Mouse (Mus musculus): ENCODE results near the gene Top3b. TPM values are rescaled to one million over a fixed set of nuclear protein-coding genes. Genes with fewer than 3 reads are reported as not detected.
A peak's percentile ranks its signal among the peaks of the same experiment; 100 is the strongest.
"Not testable (repeated sequence)": the region's sequence is repeated elsewhere in the genome, so short reads cannot be mapped to it uniquely, and the experiment has no call there.

Gene Top3b
- polyA plus RNA-seq, 1 experiment from 2014 or later, result 66.5 TPM

DNA sequence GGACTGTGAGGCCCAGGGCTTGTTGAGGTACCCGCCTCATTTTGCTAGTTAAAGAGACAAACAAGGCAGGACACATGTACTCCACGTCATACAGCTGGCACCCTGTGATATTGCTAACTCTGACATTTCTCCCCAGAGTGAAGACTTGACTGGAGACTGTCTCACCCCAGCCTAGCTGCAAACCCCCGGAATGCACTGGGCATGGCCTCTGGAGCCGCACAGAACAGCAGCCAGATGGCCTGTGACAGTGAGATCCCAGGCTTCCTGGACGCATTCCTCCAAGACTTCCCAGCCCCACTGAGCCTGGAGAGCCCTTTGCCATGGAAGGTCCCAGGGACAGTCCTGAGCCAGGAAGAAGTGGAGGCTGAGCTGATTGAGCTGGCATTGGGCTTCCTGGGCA, 32.7 kb downstream of the Top3b start:
- H3K36me3 ChIP-seq (replicated peaks), result peaks cover 39% of the 10 kb centered on the region
- ATAC-seq (ENCODE audit: low FRiP score), result no peak
- H3K4me1 ChIP-seq, result no peaks in the 10 kb centered on the region
- no peaks in the 10 kb centered on the region for H3K27me3 ChIP-seq
- no peak overlapping the region for H3K4me2 ChIP-seq
- H3K27ac ChIP-seq, result no peak overlapping the region
- no peak overlapping the region for H3K4me3 ChIP-seq (replicated peaks)
- H3K9ac ChIP-seq, result no peak overlapping the region
- 86% methylated on average over 5 of the region's 5 CpGs for WGBS
- no peaks in the 10 kb centered on the region for H3K9me3 ChIP-seq

GRCm38 (mm10) chr16:16907799-16908198, 37.3 kb downstream of the Top3b start:
- H3K27me3 ChIP-seq, result no peaks in the 10 kb centered on the region
- H3K36me3 ChIP-seq (replicated peaks), result peaks cover 66% of the 10 kb centered on the region
- no peak for ATAC-seq (ENCODE audit: low FRiP score)
- no peak overlapping the region for H3K4me3 ChIP-seq (replicated peaks)
- no peak overlapping the region for H3K27ac ChIP-seq
- 81% methylated on average over 6 of the region's 6 CpGs for WGBS
- no peak overlapping the region for H3K4me2 ChIP-seq
- H3K9me3 ChIP-seq, result no peaks in the 10 kb centered on the region
- peaks cover 8% of the 10 kb centered on the region for H3K4me1 ChIP-seq
- no peak overlapping the region for H3K9ac ChIP-seq

DNA sequence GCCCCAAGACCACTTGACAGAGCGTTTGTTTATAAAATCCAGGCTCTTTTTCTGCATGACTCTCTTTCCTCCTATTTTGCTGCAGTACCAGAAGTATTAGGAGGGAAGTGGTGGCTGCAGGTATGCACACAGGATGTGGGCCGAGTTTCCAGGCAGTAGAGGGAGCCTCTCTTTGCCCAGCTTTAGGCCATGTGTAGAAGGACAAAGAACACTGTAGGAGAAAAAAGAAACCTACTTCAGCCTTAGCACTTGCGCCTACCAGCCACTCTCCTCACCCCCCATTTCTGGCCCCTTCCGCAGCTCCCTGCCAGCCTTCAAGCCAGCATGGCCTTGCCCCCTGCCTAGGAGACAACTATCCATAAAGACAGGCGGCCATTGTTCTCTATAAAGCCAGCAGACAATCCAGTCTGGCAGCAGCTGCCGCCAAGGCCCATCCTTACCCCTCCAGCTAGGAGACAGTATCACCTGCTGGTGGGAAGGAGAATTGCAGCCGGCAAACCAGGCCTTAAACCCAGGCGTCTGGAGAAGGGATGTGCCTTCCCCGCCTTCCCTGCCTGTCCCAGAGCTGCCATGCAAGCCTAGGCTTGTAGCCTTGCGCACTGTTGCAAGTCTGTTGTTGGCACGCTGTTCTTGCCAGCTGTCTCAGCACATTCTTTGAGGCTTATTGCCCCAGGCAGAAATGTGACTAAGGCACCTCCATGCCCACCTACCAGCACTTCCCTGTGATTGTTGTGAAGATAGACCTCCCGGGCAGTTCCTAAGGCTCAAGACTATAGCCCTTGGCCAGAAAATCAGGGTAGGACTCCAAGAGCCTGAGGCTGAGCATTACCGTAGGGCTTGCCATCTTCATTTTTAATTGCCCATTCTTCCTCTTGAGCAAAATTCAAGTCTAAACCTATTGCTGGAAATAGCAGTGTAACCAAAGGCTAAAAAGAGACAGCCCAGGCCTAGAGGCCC, 41.4 kb downstream of the Top3b start:
- no peak overlapping the region for H3K4me3 ChIP-seq (replicated peaks)
- WGBS, result 38% methylated on average over 13 of the region's 13 CpGs
- 0 out of 2 replicates have a peak overlapping the region, but pooled peaks have one; percentile 25 for H3K9ac ChIP-seq
- peaks cover 8% of the 10 kb centered on the region for H3K4me1 ChIP-seq
- H3K27me3 ChIP-seq, result no peaks in the 10 kb centered on the region
- no peaks in the 10 kb centered on the region for H3K9me3 ChIP-seq
- H3K4me2 ChIP-seq, result no peak overlapping the region; the same call in 1 of the 2 replicates
- H3K27ac ChIP-seq, result peak overlapping the region; percentile 82
- peaks cover 64% of the 10 kb centered on the region for H3K36me3 ChIP-seq (replicated peaks)
- peak; percentile 94 for ATAC-seq (ENCODE audit: low FRiP score)

DNA sequence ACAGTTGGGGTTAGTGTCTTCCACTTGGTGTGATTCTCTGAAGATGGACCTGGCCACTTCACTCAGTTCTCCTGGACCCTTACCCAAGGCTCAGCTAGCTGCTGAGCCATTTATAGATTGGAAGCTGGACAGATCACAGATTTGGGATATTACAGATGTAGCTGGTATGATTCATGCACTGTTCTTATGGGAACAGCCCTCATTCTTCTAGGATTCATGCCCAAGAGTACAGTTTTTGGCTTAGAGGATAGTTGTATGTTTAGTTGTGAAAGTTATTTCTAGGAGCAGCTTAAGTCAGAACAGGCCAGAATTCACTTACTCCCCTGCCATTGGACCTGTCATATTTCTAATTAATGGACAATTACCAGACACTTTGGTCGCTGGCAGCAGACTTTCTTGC, 42.9 kb downstream of the Top3b start:
- ATAC-seq (ENCODE audit: low FRiP score), result no peak
- Histone ChIP-seq H3K36me3 (replicated peaks) (peaks cover 67% of the 10 kb centered on the region), H3K4me3 (replicated peaks) (no peak overlapping the region), H3K27ac (no peak overlapping the region), H3K4me2 (no peak overlapping the region), H3K4me1 (peaks cover 8% of the 10 kb centered on the region), H3K9me3 (no peaks in the 10 kb centered on the region), H3K9ac (no peak overlapping the region), H3K27me3 (no peaks in the 10 kb centered on the region)
- 91% methylated on average over 1 of the region's 1 CpGs for WGBS

DNA sequence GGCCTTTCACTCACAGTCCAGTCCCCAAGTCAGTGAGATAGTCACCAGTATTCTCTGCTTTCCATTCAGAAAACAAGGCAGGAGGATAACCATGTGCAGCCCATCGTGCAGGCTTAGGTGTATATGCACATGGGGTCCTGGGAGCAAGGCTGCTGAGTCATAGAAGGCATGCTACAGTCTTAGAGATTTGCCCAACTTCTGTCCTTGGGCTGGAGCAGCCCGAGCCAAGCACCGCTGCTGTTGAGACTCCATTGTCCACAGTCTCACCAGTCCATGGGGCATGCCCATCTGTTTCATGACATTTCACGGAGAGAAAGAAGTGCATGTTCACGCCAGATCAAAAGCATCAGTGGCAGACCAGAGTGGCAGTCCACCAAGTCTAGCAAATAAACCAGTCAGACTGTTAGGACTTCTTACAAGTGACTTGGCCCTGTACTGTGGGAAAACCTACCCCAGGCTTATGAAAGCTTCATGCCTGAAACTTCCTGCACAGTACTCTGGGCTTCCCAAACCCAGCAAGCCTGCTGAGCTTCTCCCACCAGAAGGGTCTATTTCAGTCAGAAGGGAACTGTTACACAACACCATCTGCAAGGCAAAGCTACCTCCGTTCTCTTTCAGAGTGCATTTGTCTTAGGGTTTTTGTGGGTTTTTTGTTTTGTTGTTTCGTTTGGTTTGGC, 48.0 kb downstream of the Top3b start:
- no peak for ATAC-seq (ENCODE audit: low FRiP score)
- Histone ChIP-seq H3K4me3 (replicated peaks) (no peak overlapping the region), H3K4me2 (no peak overlapping the region)

DNA sequence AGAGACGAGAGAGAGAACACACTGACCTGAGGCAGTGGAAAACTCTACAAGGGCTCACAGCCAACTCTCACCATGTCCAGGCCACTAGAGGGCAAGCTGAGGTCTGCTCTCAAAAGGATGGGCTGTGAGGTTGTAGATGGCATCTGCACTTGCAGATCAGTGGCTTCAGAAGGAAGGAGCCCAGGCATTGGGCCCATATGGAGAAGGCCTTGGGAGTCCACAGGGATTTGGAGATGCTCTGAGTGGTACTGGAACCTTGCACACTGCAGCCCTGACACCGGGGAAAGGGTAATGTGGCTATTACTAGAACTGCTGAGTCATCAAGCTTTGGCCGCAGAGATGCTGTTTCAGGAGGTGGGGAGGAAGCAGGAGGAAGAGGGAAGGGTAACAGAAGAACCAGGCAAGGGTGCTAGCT, 50.5 kb downstream of the Top3b start:
- Histone ChIP-seq H3K4me2 (no peak overlapping the region), H3K4me1 (no peaks in the 10 kb centered on the region), H3K27ac (no peak overlapping the region), H3K4me3 (replicated peaks) (no peak overlapping the region), H3K27me3 (no peaks in the 10 kb centered on the region), H3K9ac (no peak overlapping the region), H3K9me3 (no peaks in the 10 kb centered on the region), H3K36me3 (replicated peaks) (peaks cover 87% of the 10 kb centered on the region)
- no peak for ATAC-seq (ENCODE audit: low FRiP score)
- WGBS, result 86% methylated on average over 3 of the region's 3 CpGs

More for the DNA sequence above, 48.0 kb downstream of the Top3b start:
- WGBS, result 95% methylated on average over 7 of the region's 7 CpGs
- Histone ChIP-seq H3K27ac (no peak overlapping the region), H3K9ac (no peak overlapping the region), H3K27me3 (no peaks in the 10 kb centered on the region), H3K36me3 (replicated peaks) (peaks cover 90% of the 10 kb centered on the region), H3K9me3 (no peaks in the 10 kb centered on the region), H3K4me1 (no peaks in the 10 kb centered on the region)

DNA sequence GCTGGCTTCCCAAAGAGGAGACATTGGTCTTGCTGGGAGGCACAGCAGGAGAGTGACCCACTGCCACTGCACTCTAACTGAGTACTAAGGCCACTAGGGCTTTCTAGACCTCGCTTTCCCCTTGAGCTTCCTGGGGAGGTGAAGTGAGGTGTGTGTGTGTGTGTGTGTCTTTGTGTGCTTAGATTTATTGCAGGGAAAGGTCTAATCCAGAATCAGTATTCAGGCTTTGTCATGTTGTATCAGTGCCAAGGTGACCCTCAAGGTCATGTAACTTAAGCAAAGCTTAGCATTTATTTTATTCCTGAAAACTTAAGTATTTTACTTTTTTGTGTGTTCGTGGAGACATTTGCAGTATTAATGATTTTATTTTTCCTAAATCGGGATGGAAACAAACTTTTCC, 53.9 kb downstream of the Top3b start:
- ATAC-seq (ENCODE audit: low FRiP score), result no peak
- no peaks in the 10 kb centered on the region for H3K27me3 ChIP-seq
- peaks cover 54% of the 10 kb centered on the region for H3K36me3 ChIP-seq (replicated peaks)
- 93% methylated on average over 3 of the region's 3 CpGs for WGBS
- no peaks in the 10 kb centered on the region for H3K9me3 ChIP-seq
- H3K9ac ChIP-seq, result no peak overlapping the region
- H3K4me1 ChIP-seq, result peaks cover 7% of the 10 kb centered on the region; the same call in 1 of the 2 replicates
- H3K4me3 ChIP-seq (replicated peaks), result no peak overlapping the region
- H3K4me2 ChIP-seq, result no peak overlapping the region
- no peak overlapping the region for H3K27ac ChIP-seq

DNA sequence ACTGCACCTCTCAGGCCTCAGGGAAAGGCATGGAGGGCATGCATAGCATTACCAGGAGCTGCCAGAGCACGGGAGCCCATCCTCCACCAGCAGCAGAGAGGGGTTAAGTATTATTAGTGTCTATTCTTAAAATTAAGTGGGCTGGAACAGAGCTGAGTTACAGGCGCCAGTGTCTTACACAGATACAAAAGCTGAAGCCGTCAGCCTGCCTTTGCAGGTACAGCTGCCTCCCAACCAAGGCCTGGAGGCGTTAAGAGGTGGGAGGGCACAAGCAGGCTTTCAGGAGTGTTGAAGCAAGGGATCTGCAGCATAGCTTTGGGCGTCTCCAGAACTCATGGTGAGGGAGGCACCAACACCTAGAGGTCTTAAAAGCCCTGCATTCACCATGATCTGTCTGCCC, 56.0 kb downstream of the Top3b start:
- Histone ChIP-seq H3K9ac (no peak overlapping the region), H3K4me1 (peaks cover 7% of the 10 kb centered on the region; the same call in 1 of the 2 replicates), H3K4me2 (no peak overlapping the region), H3K9me3 (no peaks in the 10 kb centered on the region), H3K36me3 (replicated peaks) (peaks cover 34% of the 10 kb centered on the region), H3K4me3 (replicated peaks) (no peak overlapping the region), H3K27ac (no peak overlapping the region), H3K27me3 (no peaks in the 10 kb centered on the region)
- WGBS, result 27% methylated on average over 5 of the region's 5 CpGs
- no peak for ATAC-seq (ENCODE audit: low FRiP score)

DNA sequence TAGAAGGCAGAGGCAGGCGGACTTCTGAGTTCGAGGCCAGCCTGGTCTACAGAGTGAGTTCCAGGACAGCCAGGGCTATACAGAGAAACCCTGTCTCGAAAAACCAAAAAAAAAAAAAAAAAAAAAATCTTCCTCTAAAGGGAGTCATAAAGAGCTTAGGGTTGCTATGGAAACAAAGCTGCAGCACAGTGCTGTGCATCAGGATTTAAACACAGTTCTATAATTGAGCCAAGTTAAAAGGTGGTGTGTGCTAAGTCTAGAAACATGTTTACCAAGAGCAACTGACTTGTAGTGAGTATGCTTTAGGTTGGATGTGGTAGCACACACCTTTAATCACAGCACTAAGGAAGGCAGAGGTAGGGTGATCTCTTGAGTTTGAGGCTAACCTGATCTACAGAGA, 58.4 kb downstream of the Top3b start:
- not testable (repeated sequence) for H3K4me3 ChIP-seq (replicated peaks); H3K27me3 ChIP-seq; H3K9ac ChIP-seq; ATAC-seq (ENCODE audit: low FRiP score); H3K4me1 ChIP-seq; H3K27ac ChIP-seq; H3K9me3 ChIP-seq; H3K4me2 ChIP-seq
- 64% methylated on average over 3 of the region's 3 CpGs for WGBS
- peaks cover 12% of the 10 kb centered on the region for H3K36me3 ChIP-seq (replicated peaks)

DNA sequence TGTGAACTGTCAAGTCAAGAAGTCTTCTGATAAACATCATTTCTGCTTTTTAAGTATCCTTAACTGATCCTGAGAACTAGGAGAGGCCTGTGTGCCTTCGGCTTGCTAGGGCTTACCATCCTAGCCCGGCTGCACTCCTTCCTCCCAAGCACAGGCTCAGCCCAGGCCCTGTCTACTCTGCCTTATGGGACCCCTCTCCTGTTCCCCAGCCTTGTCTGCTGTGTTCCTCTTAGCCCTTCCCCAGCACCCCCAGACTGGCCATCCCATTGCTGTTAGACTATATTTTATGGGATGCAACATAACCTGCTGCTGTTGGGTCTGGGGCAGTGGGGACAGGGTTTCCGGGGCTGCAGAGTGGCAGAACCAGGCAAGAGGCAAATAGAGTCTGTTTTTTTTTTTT, 59.8 kb downstream of the Top3b start:
- 98% methylated on average over 3 of the region's 3 CpGs for WGBS
- H3K4me3 ChIP-seq (replicated peaks), result no peak overlapping the region
- H3K4me2 ChIP-seq, result no peak overlapping the region
- H3K27me3 ChIP-seq, result no peaks in the 10 kb centered on the region
- H3K36me3 ChIP-seq (replicated peaks), result peaks cover under 1% of the 10 kb centered on the region; the same call in 1 of the 2 replicates
- H3K4me1 ChIP-seq, result peaks cover 7% of the 10 kb centered on the region; the same call in 1 of the 2 replicates
- H3K9ac ChIP-seq, result no peak overlapping the region
- no peak overlapping the region for H3K27ac ChIP-seq
- no peaks in the 10 kb centered on the region for H3K9me3 ChIP-seq
- no peak for ATAC-seq (ENCODE audit: low FRiP score)

- H3K4me3 ChIP-seq (replicated peaks), result no peak overlapping the region
- H3K4me1 ChIP-seq, result peaks cover 7% of the 10 kb centered on the region; the same call in 1 of the 2 replicates
- H3K9ac ChIP-seq, result no peak overlapping the region
- no peaks in the 10 kb centered on the region for H3K36me3 ChIP-seq (replicated peaks)
- no peak overlapping the region for H3K27ac ChIP-seq
- H3K4me2 ChIP-seq, result no peak overlapping the region
- no peak for ATAC-seq (ENCODE audit: low FRiP score)
- H3K27me3 ChIP-seq, result no peaks in the 10 kb centered on the region
- no peaks in the 10 kb centered on the region for H3K9me3 ChIP-seq
- 76% methylated on average over 5 of the region's 5 CpGs for WGBS
Measured at GRCm38 (mm10) chr16:16930810-16931296, 60.3 kb downstream of the Top3b start.

GRCm38 (mm10) chr16:16939543-16939942, 69.0 kb downstream of the Top3b start:
- Histone ChIP-seq H3K4me1 (no peaks in the 10 kb centered on the region), H3K27ac (no peak overlapping the region), H3K9ac (no peak overlapping the region), H3K9me3 (no peaks in the 10 kb centered on the region), H3K4me2 (no peak overlapping the region), H3K27me3 (no peaks in the 10 kb centered on the region), H3K4me3 (replicated peaks) (no peak overlapping the region), H3K36me3 (replicated peaks) (no peaks in the 10 kb centered on the region)
- ATAC-seq (ENCODE audit: low FRiP score), result no peak
- WGBS, result 93% methylated on average over 9 of the region's 9 CpGs
